Mouse (Mus musculus): ENCODE data around the gene Pacsin2. TPM values are rescaled to one million over a fixed set of nuclear protein-coding genes. Genes with fewer than 3 reads are reported as not detected.
"Not testable (repeated sequence)": the region's sequence is repeated elsewhere in the genome, so short reads cannot be mapped to it uniquely, and the experiment has no call there.

Gene Pacsin2
- polyA plus RNA-seq, 1 experiment = 94.9 TPM

GRCm38 (mm10) chr15:83407502-83407901 lies 56.9 kb downstream of the Pacsin2 start:
- no peak overlapping the region for H3K4me3 ChIP-seq (replicated peaks; ENCODE audit: insufficient read depth, low read depth, low read length)

DNA sequence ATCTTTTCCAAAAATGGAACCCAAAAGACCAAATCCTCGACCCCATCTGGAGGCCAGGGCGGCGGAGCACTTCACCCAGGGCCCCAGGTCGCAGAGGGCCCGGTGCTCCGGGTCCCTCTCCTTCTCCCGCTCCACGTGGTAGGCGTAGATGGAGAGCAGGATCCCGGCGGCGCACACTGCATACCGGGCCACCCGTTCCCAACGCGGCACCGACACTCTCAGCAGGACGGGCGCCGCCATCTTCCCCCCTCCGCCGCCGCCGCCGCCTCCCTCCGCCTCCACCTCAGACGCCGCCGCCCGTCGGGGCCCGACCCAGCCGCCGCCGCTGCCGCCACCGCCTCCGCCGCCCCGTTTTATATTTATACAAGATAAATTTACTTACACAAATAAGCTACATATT lies 58.5 kb downstream of the Pacsin2 start:
- not testable (repeated sequence) for H3K27ac ChIP-seq (ENCODE audit: insufficient read depth, low read length); DNase-seq; H3K27me3 ChIP-seq (ENCODE audit: control insufficient read depth, insufficient read depth, low read length); H3K4me3 ChIP-seq (replicated peaks; ENCODE audit: insufficient read depth, low read depth, low read length); H3K4me1 ChIP-seq (ENCODE audit: control insufficient read depth, insufficient read depth, low read length)
- WGBS = 89% methylated on average over 21 of the region's 40 CpGs

More at GRCm38 (mm10) chr15:83407502-83407901, 56.9 kb downstream of the Pacsin2 start:
- Histone ChIP-seq H3K4me1 (ENCODE audit: control insufficient read depth, insufficient read depth, low read length) (peaks cover 1% of the 10 kb centered on the region), H3K27ac (ENCODE audit: insufficient read depth, low read length) (no peak overlapping the region), H3K27me3 (ENCODE audit: control insufficient read depth, insufficient read depth, low read length) (no peaks in the 10 kb centered on the region)
- DNase-seq = no peak
- TF ChIP-seq CTCF (IDR thresholded peaks at IDR 0.05; ENCODE audit: borderline replicate concordance, insufficient read depth, low read depth, low read length) (no peak), POLR2A (IDR thresholded peaks at IDR 0.05; ENCODE audit: borderline replicate concordance, insufficient read depth, low read length) (no peak)
- WGBS = 76% methylated on average over 5 of the region's 5 CpGs

- Histone ChIP-seq H3K27me3 (ENCODE audit: control insufficient read depth, insufficient read depth, low read length) (no peaks in the 10 kb centered on the region), H3K4me3 (replicated peaks; ENCODE audit: insufficient read depth, low read depth, low read length) (no peak overlapping the region), H3K4me1 (ENCODE audit: control insufficient read depth, insufficient read depth, low read length) (no peaks in the 10 kb centered on the region), H3K27ac (ENCODE audit: insufficient read depth, low read length) (no peak overlapping the region)
- TF ChIP-seq POLR2A (IDR thresholded peaks at IDR 0.05; ENCODE audit: borderline replicate concordance, insufficient read depth, low read length) = no peak
- no peak for TF ChIP-seq CTCF (IDR thresholded peaks at IDR 0.05; ENCODE audit: borderline replicate concordance, insufficient read depth, low read depth, low read length)
- WGBS = 94% methylated on average over 3 of the region's 3 CpGs
- DNase-seq = no peak
Observed at GRCm38 (mm10) chr15:83404008-83404407, 60.4 kb downstream of the Pacsin2 start.

- 62% methylated on average over 5 of the region's 5 CpGs for WGBS
- TF ChIP-seq POLR2A (IDR thresholded peaks at IDR 0.05; ENCODE audit: borderline replicate concordance, insufficient read depth, low read length) (no peak), CTCF (IDR thresholded peaks at IDR 0.05; ENCODE audit: borderline replicate concordance, insufficient read depth, low read depth, low read length) (no peak)
- no peaks in the 10 kb centered on the region for H3K27me3 ChIP-seq (ENCODE audit: control insufficient read depth, insufficient read depth, low read length)
- DNase-seq = no peak
- H3K4me3 ChIP-seq (replicated peaks; ENCODE audit: insufficient read depth, low read depth, low read length) = no peak overlapping the region
- H3K27ac ChIP-seq (ENCODE audit: insufficient read depth, low read length) = no peak overlapping the region
- no peaks in the 10 kb centered on the region for H3K4me1 ChIP-seq (ENCODE audit: control insufficient read depth, insufficient read depth, low read length)
Observed at GRCm38 (mm10) chr15:83403016-83403415, 61.4 kb downstream of the Pacsin2 start.

GRCm38 (mm10) chr15:83392722-83393121 lies 71.7 kb downstream of the Pacsin2 start:
- TF ChIP-seq CTCF (IDR thresholded peaks at IDR 0.05; ENCODE audit: borderline replicate concordance, insufficient read depth, low read depth, low read length) (no peak), POLR2A (IDR thresholded peaks at IDR 0.05; ENCODE audit: borderline replicate concordance, insufficient read depth, low read length) (no peak)
- no peaks in the 10 kb centered on the region for H3K4me1 ChIP-seq (ENCODE audit: control insufficient read depth, insufficient read depth, low read length)
- H3K4me3 ChIP-seq (replicated peaks; ENCODE audit: insufficient read depth, low read depth, low read length) = no peak overlapping the region
- H3K27me3 ChIP-seq (ENCODE audit: control insufficient read depth, insufficient read depth, low read length) = no peaks in the 10 kb centered on the region
- 82% methylated on average over 2 of the region's 2 CpGs for WGBS
- H3K27ac ChIP-seq (ENCODE audit: insufficient read depth, low read length) = no peak overlapping the region
- no peak for DNase-seq

- Histone ChIP-seq H3K4me1 (ENCODE audit: control insufficient read depth, insufficient read depth, low read length) (no peaks in the 10 kb centered on the region), H3K27ac (ENCODE audit: insufficient read depth, low read length) (no peak overlapping the region), H3K4me3 (replicated peaks; ENCODE audit: insufficient read depth, low read depth, low read length) (no peak overlapping the region), H3K27me3 (ENCODE audit: control insufficient read depth, insufficient read depth, low read length) (no peaks in the 10 kb centered on the region)
- TF ChIP-seq POLR2A (IDR thresholded peaks at IDR 0.05; ENCODE audit: borderline replicate concordance, insufficient read depth, low read length) = no peak
- no peak for TF ChIP-seq CTCF (IDR thresholded peaks at IDR 0.05; ENCODE audit: borderline replicate concordance, insufficient read depth, low read depth, low read length)
- WGBS = 62% methylated on average over 2 of the region's 2 CpGs
- DNase-seq = no peak
Observed at GRCm38 (mm10) chr15:83387911-83388310, 76.5 kb downstream of the Pacsin2 start.

DNA sequence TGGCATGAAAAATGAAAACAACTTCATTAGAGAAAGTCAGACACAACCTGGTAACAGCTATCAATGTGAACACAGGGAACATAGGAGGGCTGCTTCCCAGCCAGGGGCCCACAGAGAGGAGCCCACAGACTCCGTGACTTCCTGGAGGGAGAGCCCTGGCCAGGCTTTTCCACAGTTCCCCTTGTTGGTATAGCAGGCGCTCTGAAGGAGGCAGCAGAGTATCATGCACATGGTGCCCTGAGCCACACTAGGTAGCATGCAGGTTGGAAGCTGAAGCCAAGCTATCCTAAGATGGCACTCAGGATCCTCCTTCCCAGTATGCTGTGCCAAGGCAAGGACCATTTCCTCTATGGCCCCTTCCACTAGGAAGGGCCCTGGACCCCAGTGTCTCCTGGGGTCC lies 80.8 kb downstream of the Pacsin2 start:
- DNase-seq = no peak
- no peak overlapping the region for H3K4me3 ChIP-seq (replicated peaks; ENCODE audit: insufficient read depth, low read depth, low read length)
- WGBS = 85% methylated on average over 2 of the region's 2 CpGs
- H3K4me1 ChIP-seq (ENCODE audit: control insufficient read depth, insufficient read depth, low read length) = no peaks in the 10 kb centered on the region
- TF ChIP-seq CTCF (IDR thresholded peaks at IDR 0.05; ENCODE audit: borderline replicate concordance, insufficient read depth, low read depth, low read length) (no peak), POLR2A (IDR thresholded peaks at IDR 0.05; ENCODE audit: borderline replicate concordance, insufficient read depth, low read length) (no peak)
- H3K27ac ChIP-seq (ENCODE audit: insufficient read depth, low read length) = no peak overlapping the region
- no peaks in the 10 kb centered on the region for H3K27me3 ChIP-seq (ENCODE audit: control insufficient read depth, insufficient read depth, low read length)

- WGBS = 79% methylated on average over 5 of the region's 5 CpGs
- TF ChIP-seq POLR2A (IDR thresholded peaks at IDR 0.05; ENCODE audit: borderline replicate concordance, insufficient read depth, low read length) = no peak
- no peak for TF ChIP-seq CTCF (IDR thresholded peaks at IDR 0.05; ENCODE audit: borderline replicate concordance, insufficient read depth, low read depth, low read length)
- no peaks in the 10 kb centered on the region for H3K27me3 ChIP-seq (ENCODE audit: control insufficient read depth, insufficient read depth, low read length)
- no peak overlapping the region for H3K27ac ChIP-seq (ENCODE audit: insufficient read depth, low read length)
- no peak overlapping the region for H3K4me3 ChIP-seq (replicated peaks; ENCODE audit: insufficient read depth, low read depth, low read length)
- DNase-seq = no peak
- no peaks in the 10 kb centered on the region for H3K4me1 ChIP-seq (ENCODE audit: control insufficient read depth, insufficient read depth, low read length)
Observed at GRCm38 (mm10) chr15:83383136-83383535, 81.3 kb downstream of the Pacsin2 start.

Data from cerebellum, adult 2 months (tissue).